Mouse (Mus musculus) E14TG2a.4 (cell line): ENCODE measurements around the gene Slamf9.
A peak's percentile ranks its signal among the peaks of the same experiment; 100 is the strongest.

Experiments
- H3K27me3 ChIP-seq: 2 replicates; pipeline ENCODE4 v1.6.1; 2014; ENCODE audit warnings: low read length, control low read depth; ENCODE audit not compliant: insufficient read depth
- H3K36me3 ChIP-seq: 2 replicates; pipeline ENCODE4 v1.6.1; 2014; ENCODE audit warnings: low read length, control low read depth; ENCODE audit not compliant: insufficient read depth
- H3K4me1 ChIP-seq: replicated peaks from 2 replicates; pipeline ENCODE4 v1.6.1; 2014; ENCODE audit warnings: low read depth, low read length, control low read depth
- H3K4me3 ChIP-seq: replicated peaks from 2 replicates; pipeline ENCODE4 v1.5.1; 2014; ENCODE audit warnings: mild to moderate bottlenecking, low read length
- H3K9me3 ChIP-seq: 2 replicates; pipeline ENCODE4 v1.6.1; 2014; ENCODE audit warnings: low read length, control low read depth
- CTCF ChIP-seq: conservative IDR thresholded peaks from 2 replicates; pipeline ENCODE4 v1.5.1; 2014; ENCODE audit warnings: low read length
- NANOG ChIP-seq: IDR thresholded peaks from 2 replicates; pipeline ENCODE4 v1.6.1; 2014; ENCODE audit warnings: borderline replicate concordance, low read length, mixed read lengths
- POU5F1 ChIP-seq: IDR thresholded peaks from 2 replicates; pipeline ENCODE4 v1.6.1; 2014; ENCODE audit warnings: low read length, borderline replicate concordance

Gene Slamf9

GRCm38 (mm10) chr1:172436785-172437184, 38.4 kb upstream of the Slamf9 start:
- no peak for TF ChIP-seq CTCF
- no peak for TF ChIP-seq NANOG
- no peak for TF ChIP-seq POU5F1
- peaks cover 4% of the 10 kb centered on the region; the same call in 1 of the 2 replicates for H3K27me3 ChIP-seq
- peaks cover 22% of the 10 kb centered on the region for H3K4me1 ChIP-seq
- H3K4me3 ChIP-seq: no peak overlapping the region
- no peaks in the 10 kb centered on the region for H3K9me3 ChIP-seq
- no peaks in the 10 kb centered on the region for H3K36me3 ChIP-seq

- no peaks in the 10 kb centered on the region for H3K36me3 ChIP-seq
- H3K4me3 ChIP-seq: no peak overlapping the region
- TF ChIP-seq NANOG (no peak), CTCF (no peak), POU5F1 (no peak)
- H3K4me1 ChIP-seq: peaks cover 20% of the 10 kb centered on the region
- no peaks in the 10 kb centered on the region for H3K9me3 ChIP-seq
- peaks cover 7% of the 10 kb centered on the region for H3K27me3 ChIP-seq
Observed at GRCm38 (mm10) chr1:172438621-172439020, 36.5 kb upstream of the Slamf9 start.

- peaks cover 8% of the 10 kb centered on the region for H3K27me3 ChIP-seq
- H3K4me3 ChIP-seq: no peak overlapping the region
- H3K36me3 ChIP-seq: no peaks in the 10 kb centered on the region
- peaks cover 11% of the 10 kb centered on the region; the same call in 1 of the 2 replicates for H3K4me1 ChIP-seq
- no peak for TF ChIP-seq CTCF
- TF ChIP-seq NANOG: no peak
- TF ChIP-seq POU5F1: no peak
- H3K9me3 ChIP-seq: no peaks in the 10 kb centered on the region
Observed at GRCm38 (mm10) chr1:172440521-172440920, 34.6 kb upstream of the Slamf9 start.

GRCm38 (mm10) chr1:172441935-172442445, 33.2 kb upstream of the Slamf9 start:
- no peak for TF ChIP-seq CTCF
- TF ChIP-seq NANOG: no peak
- TF ChIP-seq POU5F1: no peak
- Histone ChIP-seq H3K27me3 (peaks cover 8% of the 10 kb centered on the region), H3K36me3 (no peaks in the 10 kb centered on the region), H3K9me3 (no peaks in the 10 kb centered on the region), H3K4me3 (no peak overlapping the region), H3K4me1 (peaks cover 7% of the 10 kb centered on the region; the same call in 1 of the 2 replicates)

- no peak overlapping the region for H3K4me3 ChIP-seq
- H3K36me3 ChIP-seq: no peaks in the 10 kb centered on the region
- TF ChIP-seq CTCF (no peak), NANOG (no peak), POU5F1 (no peak)
- H3K4me1 ChIP-seq: peaks cover 21% of the 10 kb centered on the region
- H3K27me3 ChIP-seq: no peaks in the 10 kb centered on the region
- H3K9me3 ChIP-seq: no peaks in the 10 kb centered on the region
Observed at GRCm38 (mm10) chr1:172450226-172450625, 24.9 kb upstream of the Slamf9 start.

- H3K4me1 ChIP-seq: peaks cover 25% of the 10 kb centered on the region
- no peaks in the 10 kb centered on the region for H3K36me3 ChIP-seq
- no peak overlapping the region for H3K4me3 ChIP-seq
- no peaks in the 10 kb centered on the region for H3K9me3 ChIP-seq
- no peaks in the 10 kb centered on the region for H3K27me3 ChIP-seq
- TF ChIP-seq NANOG (no peak), POU5F1 (no peak), CTCF (no peak)
Observed at GRCm38 (mm10) chr1:172450848-172451470, 24.2 kb upstream of the Slamf9 start.

- Histone ChIP-seq H3K4me1 (peaks cover 36% of the 10 kb centered on the region), H3K36me3 (no peaks in the 10 kb centered on the region)
Observed at GRCm38 (mm10) chr1:172452911-172453310, 22.2 kb upstream of the Slamf9 start.

GRCm38 (mm10) chr1:172453810-172454209, 21.3 kb upstream of the Slamf9 start:
- Histone ChIP-seq H3K4me1 (peaks cover 45% of the 10 kb centered on the region), H3K4me3 (no peak overlapping the region), H3K36me3 (no peaks in the 10 kb centered on the region), H3K9me3 (peaks cover 3% of the 10 kb centered on the region; the same call in 1 of the 2 replicates), H3K27me3 (no peaks in the 10 kb centered on the region)
- TF ChIP-seq CTCF (no peak), POU5F1 (no peak), NANOG (no peak)

More at GRCm38 (mm10) chr1:172452911-172453310, 22.2 kb upstream of the Slamf9 start:
- Histone ChIP-seq H3K4me3 (no peak overlapping the region), H3K9me3 (peaks cover 3% of the 10 kb centered on the region; the same call in 1 of the 2 replicates), H3K27me3 (no peaks in the 10 kb centered on the region)
- TF ChIP-seq POU5F1 (no peak), NANOG (no peak), CTCF (no peak)

- TF ChIP-seq POU5F1: no peak
- no peak for TF ChIP-seq CTCF
- no peak for TF ChIP-seq NANOG
- peak overlapping the region; percentile 55 for H3K4me3 ChIP-seq
- peaks cover 44% of the 10 kb centered on the region for H3K4me1 ChIP-seq
- no peaks in the 10 kb centered on the region for H3K27me3 ChIP-seq
- H3K36me3 ChIP-seq: no peaks in the 10 kb centered on the region
- H3K9me3 ChIP-seq: peaks cover 3% of the 10 kb centered on the region; the same call in 1 of the 2 replicates
Observed at GRCm38 (mm10) chr1:172455416-172455815, 19.7 kb upstream of the Slamf9 start.
